ENCODE assay signal across 8 mouse cellular contexts in the genomic region with DNA sequence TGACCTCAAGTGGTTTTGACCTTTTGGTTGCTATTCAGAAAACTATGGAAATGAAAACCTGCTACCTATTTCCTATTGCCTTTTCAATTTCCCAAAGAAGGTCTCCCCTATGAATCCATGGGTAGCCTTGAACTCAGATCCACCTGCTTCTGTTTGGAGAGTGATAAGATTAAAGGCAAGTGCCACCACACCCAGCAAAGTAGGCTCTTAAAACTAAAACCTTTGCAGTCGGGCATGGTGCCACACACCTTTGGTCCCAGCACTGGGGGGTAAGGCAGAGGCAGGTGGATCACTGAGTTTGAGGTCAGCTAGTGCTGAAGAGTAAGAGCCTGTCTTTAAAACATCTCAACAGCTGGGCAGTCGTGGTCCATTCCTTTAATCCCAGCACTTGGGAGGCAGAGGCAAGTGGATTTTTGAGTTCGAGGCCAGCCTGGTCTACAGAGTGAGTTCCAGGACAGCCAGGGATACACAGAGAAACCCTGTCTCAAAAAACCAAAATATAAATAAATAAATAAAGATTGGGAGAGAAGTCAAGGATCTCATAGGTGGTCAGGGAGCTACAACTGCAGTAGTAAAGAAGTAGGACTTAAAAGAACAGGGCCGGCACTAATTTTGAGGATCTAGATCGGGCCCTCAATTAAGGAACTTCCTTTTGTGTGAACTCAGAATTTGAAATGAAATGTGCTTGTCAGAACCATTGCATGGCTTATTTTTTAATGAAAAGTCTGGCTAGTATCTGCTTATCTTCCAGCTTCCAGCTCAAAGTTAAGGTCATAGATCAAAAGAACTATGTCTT. TPM values are rescaled to one million over a fixed set of nuclear protein-coding genes. Genes with fewer than 3 reads are reported as not detected.
DNase-seq lines count a peak whose midpoint lies in the region; ATAC-seq and TF ChIP-seq lines count a peak whose summit lies in the region.

No protein-coding gene starts in this region.

- peaks cover 6 to 11% of the 10 kb centered on the region in 2 experiments; a peak in 2 of 4 replicates for H3K4me1 ChIP-seq in ES-E14 (ENCODE audit: control insufficient read depth in 2 of 2, insufficient read depth in 2 of 2, low read length in 2 of 2, poor library complexity in 1 of 2)
- H3K4me1 ChIP-seq in hindbrain, embryonic 13.5 days (replicated peaks): peaks cover 15% of the 10 kb centered on the region
- H3K4me1 ChIP-seq in limb, embryonic 15.5 days: peaks cover 13% of the 10 kb centered on the region; the same call in 1 of the 2 replicates

- WGBS in hindbrain, embryonic 13.5 days: 75% methylated on average over 5 of the region's 5 CpGs
- WGBS in limb, embryonic 15.5 days: 80% methylated on average over 5 of the region's 5 CpGs

- no peaks in the 10 kb centered on the region for H3K9me3 ChIP-seq in ES-E14 (ENCODE audit: control insufficient read depth, insufficient read depth, low read depth, low read length)
- no peaks in the 10 kb centered on the region for H3K9me3 ChIP-seq in hindbrain, embryonic 13.5 days
- H3K9me3 ChIP-seq in limb, embryonic 15.5 days: no peaks in the 10 kb centered on the region

- no peak overlapping the region for H3K27ac ChIP-seq in ES-E14 (ENCODE audit: insufficient read depth, low read depth, low read length, poor library complexity, severe bottlenecking)
- H3K27ac ChIP-seq in hindbrain, embryonic 13.5 days: no peak overlapping the region
- no peak overlapping the region for H3K27ac ChIP-seq in limb, embryonic 15.5 days

- DNase-seq in cerebellum, adult 18-20 months: peak; percentile 11 to 13
- no peak for DNase-seq in cerebellum, adult 8-10 months
- DNase-seq in ES-E14 (ENCODE audit: low read depth, low spot score): no peak
- DNase-seq in spleen, postnatal 36 days (ENCODE audit: low spot score in 2 of 2): peak; percentile 20 to 51
- no peak for DNase-seq in Muller cell, postnatal 12 days (ENCODE audit: inconsistent ontology term)
- DNase-seq in ovary, postnatal 14 days (ENCODE audit: low spot score): no peak

- no peak for ATAC-seq in hindbrain, embryonic 13.5 days (ENCODE audit: low FRiP score)
- no peak for ATAC-seq in limb, embryonic 15.5 days (ENCODE audit: insufficient number of reproducible peaks, low FRiP score, low TSS enrichment, low read depth)

- in situ Hi-C loops in ES-E14 (cut with MboI; ENCODE audit: low sequenced_read_pairs in 2 of 2, unreplicated experiment in 2 of 2): loop anchor here in 1 of 2 experiments (5.0 kb wide), 1 partner anchor 98 kb away; no protein-coding TSS in a partner anchor

- peaks cover 5% of the 10 kb centered on the region; the same call in 1 of the 2 replicates for H3K36me3 ChIP-seq in ES-E14 (ENCODE audit: control insufficient read depth, insufficient read depth, low read length, poor library complexity, severe bottlenecking)
- peaks cover 11% of the 10 kb centered on the region for H3K36me3 ChIP-seq in hindbrain, embryonic 13.5 days
- peaks cover 10% of the 10 kb centered on the region; the same call in 1 of the 2 replicates for H3K36me3 ChIP-seq in limb, embryonic 15.5 days

- no peaks in the 10 kb centered on the region for H3K27me3 ChIP-seq in hindbrain, embryonic 13.5 days
- no peaks in the 10 kb centered on the region for H3K27me3 ChIP-seq in limb, embryonic 15.5 days

- H3K9ac ChIP-seq in ES-E14 (ENCODE audit: insufficient read depth, low read depth, low read length, poor library complexity, severe bottlenecking): peak overlapping the region; percentile 35
- no peak overlapping the region for H3K9ac ChIP-seq in hindbrain, embryonic 13.5 days
- no peak overlapping the region for H3K9ac ChIP-seq in limb, embryonic 15.5 days

- H3K4me2 ChIP-seq in hindbrain, embryonic 13.5 days: peak overlapping the region; percentile 66
- 0 out of 2 replicates have a peak overlapping the region, but pooled peaks have one; percentile 93 for H3K4me2 ChIP-seq in limb, embryonic 15.5 days

- peak overlapping the region; percentile 87 to 96 for H3K4me3 ChIP-seq in ES-E14 (ENCODE audit: insufficient read depth in 1 of 2, low read depth in 1 of 2, low read length in 2 of 2, poor library complexity in 1 of 2, severe bottlenecking in 1 of 2)
- peak overlapping the region; percentile 81 for H3K4me3 ChIP-seq in hindbrain, embryonic 13.5 days
- H3K4me3 ChIP-seq in limb, embryonic 15.5 days: peak overlapping the region; percentile 79; the same call in 1 of the 2 replicates

TF ChIP-seq in ES-E14, 5 proteins besides CTCF, POLR2A, EP300 and RAD21:
- TF ChIP-seq MAFK (IDR thresholded peaks at IDR 0.05; ENCODE audit: insufficient read depth, low read depth, low read length) (no peak), CHD2 (IDR thresholded peaks at IDR 0.05; ENCODE audit: low read depth, low read length) (no peak)

RNA-seq across cellular contexts. Expression of a gene that starts 1.9 kb away (rescaled TPM):
- 334 and 403 TPM in 2 replicates for total RNA-seq in ES-E14 (2012; rRNA removed)
- 32.6 and 44.3 TPM in 2 replicates for polyA plus RNA-seq in hindbrain, embryonic 13.5 days (2015; fragmentation: Nextera tagmentation; extraction: Ambion mirVana)
- polyA plus RNA-seq in limb, embryonic 15.5 days (2015; fragmentation: Nextera tagmentation; extraction: Ambion mirVana): 24.9 and 28.0 TPM in 2 replicates

RNA-seq across cellular contexts. Expression of a gene that starts 33.0 kb away (rescaled TPM):
- 47.1 and 63.7 TPM in 2 replicates for total RNA-seq in ES-E14 (2012; rRNA removed)
- polyA plus RNA-seq in hindbrain, embryonic 13.5 days (2015; fragmentation: Nextera tagmentation; extraction: Ambion mirVana): 18.0 and 19.1 TPM in 2 replicates
- polyA plus RNA-seq in limb, embryonic 15.5 days (2015; fragmentation: Nextera tagmentation; extraction: Ambion mirVana): 13.9 and 14.5 TPM in 2 replicates

Comparison
In these comparisons a context has a peak if more than half of its experiments do, and no peak if none do; other contexts are left out.
1. DNase-seq: peak in cerebellum, adult 18-20 months (2 of 2) and spleen, postnatal 36 days (2 of 2); none in cerebellum, adult 8-10 months (single experiment), ES-E14 (single experiment), Muller cell, postnatal 12 days (single experiment) and ovary, postnatal 14 days (single experiment).
2. Peak in every context shown above with its lines, with median percentiles within 50 percentile points of each other: H3K4me3 ChIP-seq.